Mouse (Mus musculus) bone marrow, adult 2 months (tissue): ENCODE results near the gene Gpsm2.

ENCODE experiments used
- CTCF ChIP-seq: fragments of 200-500 bp; IDR thresholded peaks from 2 replicates; pipeline ENCODE4 v1.5.1; 2011; ENCODE audit warnings: low read length, control low read depth; ENCODE audit not compliant: control insufficient read depth, insufficient read depth
- POLR2A ChIP-seq: fragments of 200-500 bp; IDR thresholded peaks from 2 replicates; pipeline ENCODE4 v1.6.1; 2011; ENCODE audit warnings: low read depth, mild to moderate bottlenecking, control low read depth, low read length, borderline replicate concordance; ENCODE audit not compliant: control insufficient read depth

- TF ChIP-seq CTCF (no peak), POLR2A (no peak)
Observed at GRCm38 (mm10) chr3:108755542-108755941, 33.4 kb upstream of the Gpsm2 start.
